Mouse (Mus musculus): ENCODE measurements at regions not wholly inside any gene's neighbourhood (a gene's known extent, or its start where the extent isn't known, plus 50 kb on each side); places are given as distances from the start of the nearest gene placed in this dataset.
A peak's percentile ranks its signal among the peaks of the same experiment; 100 is the strongest.

DNA sequence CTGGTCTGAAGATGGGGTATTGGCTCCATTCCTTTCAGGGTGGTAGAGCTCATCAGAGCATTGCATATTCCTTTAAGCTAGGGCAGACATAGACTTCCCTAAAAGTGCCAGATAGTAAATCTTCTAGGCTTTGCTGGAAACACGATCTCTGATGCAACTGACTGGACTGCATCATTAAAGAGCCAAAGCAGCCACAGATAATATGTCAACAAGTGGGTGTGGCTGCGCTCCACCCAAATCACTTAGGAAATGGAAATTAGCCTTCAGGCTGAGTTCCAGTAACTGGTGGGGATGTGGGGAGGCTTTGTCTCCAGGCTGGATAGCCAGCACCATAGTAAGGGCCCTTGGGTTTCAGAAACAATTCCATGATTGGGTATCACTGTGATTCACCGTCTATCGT lies 97.3 kb upstream of the Gm12728 start:
- Histone ChIP-seq H3K9ac (no peak overlapping the region), H3K9me3 (ENCODE audit: low read depth, low read length) (no peaks in the 10 kb centered on the region), H3K4me1 (ENCODE audit: insufficient read depth) (no peaks in the 10 kb centered on the region), H3K4me3 (ENCODE audit: low read depth, low read length) (no peak overlapping the region), H3K36me3 (ENCODE audit: insufficient read depth) (no peaks in the 10 kb centered on the region), H3K27me3 (ENCODE audit: insufficient read depth, low read length) (no peaks in the 10 kb centered on the region), H3K4me2 (no peak overlapping the region), H3K27ac (ENCODE audit: low read depth) (no peak overlapping the region)
- DNase-seq = no peak
- no peak for TF ChIP-seq CTCF (IDR thresholded peaks at IDR 0.05; ENCODE audit: low read depth)
- ATAC-seq (ENCODE audit: insufficient read depth) = no peak
- WGBS = 79% methylated on average over 4 of the region's 4 CpGs

GRCm38 (mm10) chr4:105695895-105696294 lies 93.8 kb upstream of the Gm12728 start:
- Histone ChIP-seq H3K36me3 (ENCODE audit: insufficient read depth) (no peaks in the 10 kb centered on the region), H3K9me3 (ENCODE audit: low read depth, low read length) (no peaks in the 10 kb centered on the region), H3K27me3 (ENCODE audit: insufficient read depth, low read length) (no peaks in the 10 kb centered on the region), H3K4me3 (ENCODE audit: low read depth, low read length) (no peak overlapping the region), H3K4me1 (ENCODE audit: insufficient read depth) (no peaks in the 10 kb centered on the region), H3K4me2 (no peak overlapping the region), H3K27ac (ENCODE audit: low read depth) (no peak overlapping the region), H3K9ac (no peak overlapping the region)
- DNase-seq (peak; percentile 64), ATAC-seq (ENCODE audit: insufficient read depth) (peak; percentile 78; the same call in 1 of the 2 replicates)
- WGBS = 31% methylated on average over 2 of the region's 2 CpGs
- TF ChIP-seq CTCF (IDR thresholded peaks at IDR 0.05; ENCODE audit: low read depth) = no peak

DNA sequence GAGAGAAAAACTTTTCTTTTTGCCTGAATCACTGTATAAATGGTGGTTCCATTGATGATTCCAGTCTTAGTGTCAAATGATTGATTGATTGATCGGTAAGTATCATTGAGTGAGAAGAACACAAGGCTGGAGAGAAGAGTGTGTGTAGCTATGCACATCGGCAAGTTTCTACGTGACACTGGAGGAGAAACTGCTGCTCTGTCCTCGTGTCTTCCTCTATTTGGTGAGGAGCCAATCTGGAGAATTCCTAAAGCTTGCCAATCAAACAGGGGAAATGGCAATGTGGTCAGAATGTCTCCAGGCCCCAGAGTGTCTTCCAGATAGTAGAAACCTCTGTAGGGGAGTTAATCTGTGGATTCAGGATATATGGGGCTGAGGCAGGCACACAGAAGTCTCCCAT lies 92.5 kb upstream of the Gm12728 start:
- H3K4me3 ChIP-seq (ENCODE audit: low read depth, low read length) = no peak overlapping the region
- no peak overlapping the region for H3K27ac ChIP-seq (ENCODE audit: low read depth)
- H3K27me3 ChIP-seq (ENCODE audit: insufficient read depth, low read length) = no peaks in the 10 kb centered on the region
- H3K9ac ChIP-seq = no peak overlapping the region
- H3K36me3 ChIP-seq (ENCODE audit: insufficient read depth) = no peaks in the 10 kb centered on the region
- DNase-seq (peak; percentile 84), ATAC-seq (ENCODE audit: insufficient read depth) (no peak)
- H3K4me2 ChIP-seq = no peak overlapping the region
- no peak for TF ChIP-seq CTCF (IDR thresholded peaks at IDR 0.05; ENCODE audit: low read depth)
- no peaks in the 10 kb centered on the region for H3K4me1 ChIP-seq (ENCODE audit: insufficient read depth)
- no peaks in the 10 kb centered on the region for H3K9me3 ChIP-seq (ENCODE audit: low read depth, low read length)
- 53% methylated on average over 4 of the region's 4 CpGs for WGBS

DNA sequence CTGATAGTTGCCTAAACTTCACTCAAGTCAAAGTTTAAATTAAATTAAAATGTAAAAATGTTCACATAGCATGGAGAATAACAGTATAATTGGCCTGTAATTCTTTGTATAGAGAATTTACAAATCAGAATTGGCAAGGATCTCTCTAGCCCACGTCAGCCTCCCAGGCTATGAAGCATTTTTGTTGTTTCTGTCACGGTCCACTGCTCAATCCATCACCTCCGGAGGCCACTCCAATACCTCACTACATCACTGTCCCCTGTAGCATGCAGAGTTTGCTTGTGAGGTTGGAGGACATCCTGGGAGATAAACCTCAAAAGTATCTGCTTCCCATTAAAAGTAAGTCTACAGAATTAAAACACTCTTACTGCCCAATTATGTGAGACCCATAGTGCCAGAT lies 87.6 kb upstream of the Gm12728 start:
- no peaks in the 10 kb centered on the region for H3K4me1 ChIP-seq (ENCODE audit: insufficient read depth)
- 62% methylated on average over 3 of the region's 3 CpGs for WGBS
- TF ChIP-seq CTCF (IDR thresholded peaks at IDR 0.05; ENCODE audit: low read depth) = no peak

GRCm38 (mm10) chr4:105703408-105703807 lies 86.3 kb upstream of the Gm12728 start:
- Histone ChIP-seq H3K36me3 (ENCODE audit: insufficient read depth) (no peaks in the 10 kb centered on the region), H3K4me1 (ENCODE audit: insufficient read depth) (0 out of 2 replicates have a peak, but pooled peaks cover 3% of the 10 kb centered on the region), H3K27me3 (ENCODE audit: insufficient read depth, low read length) (no peaks in the 10 kb centered on the region), H3K4me2 (no peak overlapping the region), H3K27ac (ENCODE audit: low read depth) (no peak overlapping the region), H3K9ac (no peak overlapping the region), H3K4me3 (ENCODE audit: low read depth, low read length) (no peak overlapping the region), H3K9me3 (ENCODE audit: low read depth, low read length) (no peaks in the 10 kb centered on the region)
- no peak for TF ChIP-seq CTCF (IDR thresholded peaks at IDR 0.05; ENCODE audit: low read depth)
- WGBS = 77% methylated on average over 3 of the region's 3 CpGs
- DNase-seq (no peak), ATAC-seq (ENCODE audit: insufficient read depth) (no peak)

More for the DNA sequence above, 87.6 kb upstream of the Gm12728 start:
- DNase-seq = no peak
- Histone ChIP-seq H3K27me3 (ENCODE audit: insufficient read depth, low read length) (no peaks in the 10 kb centered on the region), H3K27ac (ENCODE audit: low read depth) (no peak overlapping the region), H3K9ac (no peak overlapping the region), H3K4me2 (no peak overlapping the region), H3K9me3 (ENCODE audit: low read depth, low read length) (no peaks in the 10 kb centered on the region), H3K4me3 (ENCODE audit: low read depth, low read length) (no peak overlapping the region), H3K36me3 (ENCODE audit: insufficient read depth) (no peaks in the 10 kb centered on the region)
- no peak for ATAC-seq (ENCODE audit: insufficient read depth)

DNA sequence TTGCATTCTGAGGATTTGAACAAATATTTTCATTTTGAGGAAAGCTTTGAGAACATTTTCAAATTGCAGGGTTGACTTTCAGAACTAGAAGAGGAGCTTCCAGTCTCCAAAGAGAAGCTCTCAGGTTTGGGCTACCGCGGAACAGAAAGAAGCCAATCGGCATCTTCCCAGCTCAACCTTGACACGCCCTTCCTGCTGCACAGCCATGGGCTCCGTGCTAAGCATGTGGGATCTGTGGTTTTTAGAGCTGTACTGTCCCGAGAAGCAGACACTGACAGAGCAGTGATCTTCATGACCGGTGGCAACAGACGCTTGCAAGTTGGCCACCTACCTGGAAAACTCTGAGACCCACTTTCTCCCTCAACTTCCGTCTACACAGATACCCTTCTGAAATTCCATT lies 85.4 kb upstream of the Gm12728 start:
- no peaks in the 10 kb centered on the region for H3K27me3 ChIP-seq (ENCODE audit: insufficient read depth, low read length)
- H3K9ac ChIP-seq = no peak overlapping the region
- H3K4me3 ChIP-seq (ENCODE audit: low read depth, low read length) = no peak overlapping the region
- no peaks in the 10 kb centered on the region for H3K36me3 ChIP-seq (ENCODE audit: insufficient read depth)
- H3K27ac ChIP-seq (ENCODE audit: low read depth) = no peak overlapping the region
- 0 out of 2 replicates have a peak, but pooled peaks cover 3% of the 10 kb centered on the region for H3K4me1 ChIP-seq (ENCODE audit: insufficient read depth)
- DNase-seq (no peak), ATAC-seq (ENCODE audit: insufficient read depth) (no peak)
- no peak for TF ChIP-seq CTCF (IDR thresholded peaks at IDR 0.05; ENCODE audit: low read depth)
- H3K4me2 ChIP-seq = no peak overlapping the region
- WGBS = 89% methylated on average over 9 of the region's 9 CpGs
- no peaks in the 10 kb centered on the region for H3K9me3 ChIP-seq (ENCODE audit: low read depth, low read length)

- H3K27ac ChIP-seq (ENCODE audit: low read depth) = no peak overlapping the region
These were observed 83.7 kb upstream of the Gm12728 start for GRCm38 (mm10) chr4:105705996-105706395.

More at GRCm38 (mm10) chr4:105705996-105706395, 83.7 kb upstream of the Gm12728 start:
- no peaks in the 10 kb centered on the region for H3K9me3 ChIP-seq (ENCODE audit: low read depth, low read length)
- H3K4me3 ChIP-seq (ENCODE audit: low read depth, low read length) = no peak overlapping the region
- H3K27me3 ChIP-seq (ENCODE audit: insufficient read depth, low read length) = no peaks in the 10 kb centered on the region
- 0 out of 2 replicates have a peak, but pooled peaks cover 3% of the 10 kb centered on the region for H3K4me1 ChIP-seq (ENCODE audit: insufficient read depth)
- H3K4me2 ChIP-seq = no peak overlapping the region
- no peak for TF ChIP-seq CTCF (IDR thresholded peaks at IDR 0.05; ENCODE audit: low read depth)
- no peak for ATAC-seq (ENCODE audit: insufficient read depth)
- DNase-seq = peak; percentile 82
- 30% methylated on average over 6 of the region's 6 CpGs for WGBS
- no peak overlapping the region for H3K9ac ChIP-seq
- no peaks in the 10 kb centered on the region for H3K36me3 ChIP-seq (ENCODE audit: insufficient read depth)

Data from lung, embryonic 14.5 days (tissue).